Mouse (Mus musculus) heart, postnatal 4 days (tissue): ENCODE data around the gene Slc30a10. TPM values are rescaled to one million over a fixed set of nuclear protein-coding genes. Genes with fewer than 3 reads are reported as not detected.

Source experiments
- DNase-seq: peaks from one replicate; pipeline ENCODE4 v3.0.0; 2021
- total RNA-seq, 2 experiments: library from RNA; stranded (reverse); gene quantifications; 2 replicates each; pipeline ENCODE4 v1.2.3; 2021

The Slc30a10 gene
- total RNA-seq, 2 experiments from 2014 or later = not detected

DNA sequence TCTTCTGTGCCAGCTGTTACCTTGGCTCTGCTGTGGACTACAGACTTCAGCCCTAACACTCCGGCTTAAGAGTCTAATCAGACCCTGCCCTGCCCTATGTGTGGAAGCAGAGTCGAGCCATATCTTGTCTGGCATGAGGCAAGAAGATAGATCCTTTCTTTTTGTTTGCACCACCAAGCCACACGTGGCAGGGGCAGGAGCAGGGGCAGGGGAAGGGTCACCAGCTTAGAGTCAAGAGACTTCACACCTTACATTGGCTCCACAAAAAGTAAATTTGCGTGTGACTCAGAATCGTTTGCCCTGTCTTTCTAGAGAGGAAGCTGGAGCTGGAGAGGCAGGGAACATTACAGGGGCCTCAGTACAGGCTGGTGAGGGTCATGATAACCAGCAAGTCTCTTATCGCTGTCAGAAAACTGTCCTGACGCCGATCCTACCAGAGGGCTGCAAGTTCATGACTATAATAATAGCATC, 14.9 kb downstream of the Slc30a10 start:
- DNase-seq = no peak

DNA sequence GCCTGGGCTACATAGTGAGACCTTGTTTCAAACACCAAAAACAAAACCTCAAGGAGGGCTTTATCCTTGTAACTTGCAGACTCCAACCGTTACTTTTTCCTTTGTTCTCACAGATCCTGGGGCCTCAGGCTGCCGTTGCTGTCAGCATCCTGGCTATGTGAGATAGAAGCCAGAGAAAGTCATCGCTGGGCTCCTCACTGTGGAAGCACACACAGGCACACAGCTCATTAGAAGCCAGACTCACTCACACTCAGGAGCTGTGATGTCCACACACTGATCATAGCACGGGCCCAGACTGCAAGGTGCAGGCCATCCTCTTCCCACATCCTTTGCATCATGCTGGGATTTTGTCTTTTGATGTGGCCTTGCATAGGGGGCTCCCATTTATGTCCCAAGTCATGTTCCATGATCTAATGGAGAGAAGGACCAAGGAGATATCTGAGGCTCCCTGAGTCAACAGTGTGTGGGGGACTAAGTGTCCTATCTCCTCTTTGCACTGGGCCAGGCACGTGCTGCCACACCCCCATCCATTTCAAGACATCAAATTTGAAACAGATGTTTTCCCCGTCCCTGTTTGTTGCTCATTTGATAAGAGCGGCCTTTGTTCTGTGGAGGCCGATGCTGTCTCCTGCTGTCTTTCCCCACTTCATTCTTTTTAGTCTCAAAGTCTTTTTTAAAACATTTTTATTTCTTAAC, 17.5 kb downstream of the Slc30a10 start:
- no peak for DNase-seq

- DNase-seq = no peak
Measured at GRCm38 (mm10) chr1:185472730-185473129, 18.1 kb downstream of the Slc30a10 start.

DNA sequence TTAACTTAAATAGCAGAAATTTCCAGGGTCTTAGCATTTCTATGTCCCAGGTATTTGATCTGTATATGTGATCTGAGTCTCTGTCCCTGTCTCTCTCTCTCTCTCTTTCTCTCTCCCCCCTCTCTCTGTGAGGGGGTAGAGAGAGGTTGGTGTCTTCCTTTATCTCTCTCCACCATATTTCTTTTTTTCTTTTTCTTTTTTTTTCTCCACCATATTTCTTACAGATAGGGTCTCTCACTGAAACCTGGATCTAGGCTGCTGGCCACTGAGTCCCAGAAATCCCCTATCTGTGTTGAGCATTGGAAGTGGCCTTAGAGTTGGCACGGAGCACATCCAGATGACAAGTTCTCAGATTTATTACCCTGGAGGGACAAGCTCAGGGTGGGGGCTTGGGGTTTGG, 18.8 kb downstream of the Slc30a10 start:
- DNase-seq = no peak

GRCm38 (mm10) chr1:185479861-185480260, 25.2 kb downstream of the Slc30a10 start:
- no peak for DNase-seq

DNA sequence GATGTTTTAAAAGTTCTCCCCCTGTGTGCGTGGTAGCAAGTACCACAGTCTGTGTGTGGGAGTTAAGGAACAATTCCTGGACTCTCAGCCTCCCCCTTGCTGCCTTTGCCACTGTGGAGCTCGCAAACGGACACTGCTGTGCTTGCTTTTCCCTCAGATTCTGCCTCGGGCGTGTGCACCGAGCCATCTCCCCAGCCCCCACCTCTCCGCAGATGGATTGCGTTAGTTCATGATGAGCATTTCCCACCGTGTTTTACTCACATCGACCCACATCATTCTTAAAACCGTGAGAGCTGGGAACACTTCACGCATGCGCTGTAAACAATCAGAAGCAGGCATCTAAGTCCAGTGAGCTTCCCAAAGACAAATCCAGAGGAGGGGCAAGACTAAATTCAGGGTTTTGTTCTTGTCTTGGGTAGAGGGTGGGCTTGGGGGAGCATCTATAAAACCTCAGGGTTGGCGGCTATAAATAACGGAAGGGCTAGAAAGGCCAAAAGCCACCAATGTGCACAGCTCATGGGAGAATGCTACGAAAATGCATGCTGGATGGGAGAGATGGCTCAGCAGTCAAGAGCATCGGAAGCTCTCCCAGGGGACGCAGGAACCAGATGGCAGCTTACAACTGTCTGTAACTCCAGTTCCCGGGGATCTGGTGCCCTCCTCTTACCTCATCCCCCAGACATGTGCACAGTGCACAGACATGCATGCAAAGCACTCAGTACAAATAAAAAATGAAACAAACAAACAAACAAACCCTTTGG, 27.5 kb downstream of the Slc30a10 start:
- no peak for DNase-seq

- no peak for DNase-seq
Measured at GRCm38 (mm10) chr1:185482762-185483161, 28.1 kb downstream of the Slc30a10 start.

- DNase-seq = no peak
Measured at GRCm38 (mm10) chr1:185483356-185484057, 28.9 kb downstream of the Slc30a10 start.

- DNase-seq = no peak
Measured at GRCm38 (mm10) chr1:185484281-185484680, 29.6 kb downstream of the Slc30a10 start.

DNA sequence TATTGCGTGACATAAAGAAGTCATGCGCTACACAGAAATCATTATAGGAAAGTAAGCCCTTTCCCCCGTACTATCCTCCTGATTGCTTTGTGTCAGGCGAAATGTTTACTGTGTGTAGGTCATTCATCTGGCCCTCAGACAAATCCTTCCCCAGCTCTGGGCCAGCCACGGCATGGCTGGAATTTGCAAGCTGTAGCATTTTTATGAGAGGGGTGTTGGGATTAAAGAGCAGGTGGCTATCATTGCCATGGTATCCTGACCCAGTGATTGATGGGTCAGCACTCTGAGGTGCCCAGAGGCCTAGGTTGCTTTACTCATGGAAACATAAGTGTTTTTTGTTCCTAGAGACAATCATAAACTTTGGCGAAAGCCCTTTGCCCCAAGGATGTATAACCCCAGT, 35.2 kb downstream of the Slc30a10 start:
- no peak for DNase-seq

GRCm38 (mm10) chr1:185490603-185491002, 36.0 kb downstream of the Slc30a10 start:
- no peak for DNase-seq

- DNase-seq = no peak
Measured at GRCm38 (mm10) chr1:185493439-185494034, 38.9 kb downstream of the Slc30a10 start.

- no peak for DNase-seq
Measured at GRCm38 (mm10) chr1:185496791-185497460, 42.3 kb downstream of the Slc30a10 start.

- DNase-seq = no peak
Measured at GRCm38 (mm10) chr1:185500602-185501001, 46.0 kb downstream of the Slc30a10 start.

DNA sequence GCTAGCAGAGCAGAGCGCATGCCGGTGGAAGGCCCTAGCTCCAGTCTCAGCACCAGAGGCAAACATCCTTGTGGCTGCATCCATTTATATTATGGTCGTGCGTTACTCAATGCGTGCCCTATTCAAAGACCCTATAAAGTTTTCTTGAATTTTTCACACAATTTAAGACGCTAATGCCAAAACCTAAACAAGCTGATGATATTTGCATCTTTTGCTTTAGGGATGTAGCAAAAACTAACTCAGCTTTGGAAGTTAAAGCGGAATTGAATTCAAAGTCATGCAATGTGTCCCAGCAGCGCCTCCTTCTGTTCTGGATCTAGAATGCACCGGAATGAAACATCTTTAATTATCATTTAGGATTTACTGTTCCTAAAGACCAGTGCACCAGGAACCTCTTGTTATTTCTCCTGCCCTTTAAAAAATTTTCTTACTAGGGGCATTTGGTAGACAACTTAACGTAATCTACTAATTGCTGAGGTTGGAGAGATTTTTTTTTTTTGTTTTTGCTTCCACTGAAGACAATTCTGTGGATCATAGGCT, 47.2 kb downstream of the Slc30a10 start:
- peak; percentile 44 for DNase-seq

DNA sequence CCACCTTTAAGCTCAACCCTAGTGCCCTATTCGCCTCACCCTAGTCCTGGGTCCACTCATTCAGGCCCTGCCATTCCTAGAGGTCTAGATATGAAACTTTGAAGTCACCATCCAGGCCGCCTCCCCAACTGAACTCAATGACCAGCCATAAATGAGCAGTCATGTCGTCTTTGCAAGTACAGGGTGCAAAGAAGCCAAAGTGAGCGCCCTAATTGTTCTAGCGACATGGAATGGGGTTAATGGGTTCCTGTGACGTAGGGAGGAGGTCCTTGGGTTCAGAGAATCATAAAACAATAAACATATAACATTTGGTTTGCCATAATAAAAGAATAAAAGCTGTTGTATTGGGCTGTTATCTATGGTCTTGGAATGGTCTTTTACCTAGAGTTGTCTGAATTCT, 47.9 kb downstream of the Slc30a10 start:
- DNase-seq = no peak

DNA sequence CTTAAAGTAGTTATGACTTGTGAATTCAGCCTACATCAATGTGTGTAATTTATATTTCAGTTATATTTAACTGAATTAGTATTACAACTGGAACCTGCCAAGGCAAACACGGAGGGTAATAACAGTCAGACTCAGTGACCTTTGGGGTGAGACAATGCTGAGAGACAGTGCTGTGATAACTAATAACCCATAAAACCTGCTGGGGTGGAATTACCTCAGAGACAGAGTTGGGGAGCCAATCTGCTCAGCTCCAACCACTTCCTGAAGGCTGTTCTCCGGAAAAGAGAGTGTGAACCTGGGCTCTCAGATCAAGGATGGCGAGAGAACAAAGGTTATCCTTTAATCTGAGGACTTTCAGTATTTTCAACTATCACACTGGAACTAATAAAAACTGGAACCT, 54.4 kb downstream of the Slc30a10 start:
- DNase-seq = no peak

DNA sequence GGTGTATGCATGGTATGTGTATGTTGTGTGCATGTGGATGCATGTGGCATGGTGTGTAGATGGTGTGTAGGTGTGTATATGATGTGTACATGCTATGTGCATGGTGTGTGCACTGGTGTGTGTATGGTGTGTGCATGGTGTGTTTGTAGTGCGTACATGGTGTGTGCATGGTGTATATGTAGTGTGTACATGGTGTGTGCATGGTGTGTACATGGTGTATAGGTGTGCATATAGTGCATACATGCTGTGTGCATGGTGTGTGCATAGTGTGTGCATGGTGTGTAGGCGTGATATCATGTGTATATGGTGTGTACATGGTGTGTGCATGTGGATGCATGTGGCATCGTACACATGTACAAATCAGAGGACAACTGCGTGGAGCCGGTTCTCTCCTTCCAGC, 56.7 kb downstream of the Slc30a10 start:
- DNase-seq = no peak

DNA sequence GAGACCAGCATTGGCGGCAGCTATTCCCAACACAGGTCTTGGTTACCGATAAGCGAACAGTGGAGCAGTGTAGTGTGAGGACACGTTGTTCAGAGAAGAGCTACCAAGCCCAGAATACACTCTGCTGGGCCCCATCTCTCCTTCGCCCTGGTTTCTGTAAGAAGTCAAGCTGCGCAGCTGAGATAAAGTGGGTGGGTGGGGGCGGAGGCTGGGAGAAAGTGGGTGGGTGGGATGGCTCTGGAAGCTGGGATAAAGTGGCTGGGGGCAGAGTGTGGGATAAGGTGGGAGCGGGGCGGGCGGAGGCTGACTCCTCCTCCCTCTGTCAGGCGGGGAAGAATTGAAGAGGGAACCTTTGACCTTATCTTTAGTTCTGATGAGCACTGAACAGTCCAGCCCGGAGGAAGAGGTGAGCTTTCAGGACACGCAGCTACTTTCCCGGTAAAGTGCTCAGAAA, 60.9 kb downstream of the Slc30a10 start:
- DNase-seq = no peak

DNA sequence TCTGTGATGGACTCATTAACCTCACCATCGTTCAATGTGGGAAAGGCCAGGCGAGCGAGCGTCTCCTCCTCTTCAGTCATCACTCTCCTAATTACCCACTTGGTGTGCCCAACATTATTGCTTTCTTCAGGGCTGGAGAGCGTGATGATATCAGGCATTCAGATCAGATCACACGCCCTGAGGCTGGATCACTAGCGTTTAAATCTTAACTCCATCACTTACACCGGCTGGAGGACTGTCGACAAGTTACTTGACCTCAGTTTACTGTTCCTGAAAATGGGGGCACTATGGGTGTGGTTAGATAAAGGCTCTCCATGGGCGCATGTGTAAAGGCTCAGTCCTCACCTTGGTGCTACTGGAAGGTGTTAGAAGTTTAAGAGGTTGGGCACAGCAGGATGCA, 61.4 kb downstream of the Slc30a10 start:
- no peak for DNase-seq

DNA sequence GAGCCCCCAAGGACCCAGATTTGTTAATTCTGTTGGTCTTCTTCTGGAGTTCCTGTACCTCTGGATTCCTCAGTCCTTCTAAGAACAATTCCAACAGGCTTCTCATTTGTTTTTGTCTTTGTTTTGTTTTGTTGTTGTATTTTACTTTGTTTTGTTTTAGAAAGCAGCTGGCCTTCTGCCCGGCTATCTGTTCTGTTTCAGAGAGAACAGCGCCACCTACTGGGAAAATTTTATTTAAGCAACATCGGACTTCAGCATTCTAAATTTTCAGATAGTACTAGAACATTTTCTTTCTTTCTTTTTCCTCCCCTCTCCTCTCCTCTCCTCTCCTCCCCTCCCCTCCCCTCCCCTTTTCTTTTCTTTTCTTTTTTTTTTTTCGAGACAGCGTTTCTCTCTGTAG, 62.9 kb downstream of the Slc30a10 start:
- DNase-seq = peak; percentile 46
